Mouse (Mus musculus) adrenal gland, postnatal 4 days (tissue): Measurements from ENCODE around the gene Hoxd10. TPM values are rescaled to one million over a fixed set of nuclear protein-coding genes. Genes with fewer than 3 reads are reported as not detected.

Source experiments
- DNase-seq, 2 experiments: peaks; one replicate each; pipeline ENCODE4 v3.0.0; 2021 to 2022; ENCODE audit warnings: low spot score in 2 of 2, mixed read lengths in 2 of 2
- total RNA-seq, 2 experiments: library from RNA; stranded (reverse); gene quantifications; 2 replicates each; pipeline ENCODE4 v1.2.3; 2021

Hoxd10 gene
- total RNA-seq, 2 experiments from 2014 or later = 0.71 to 5.2 TPM

GRCm38 (mm10) chr2:74728303-74728680 is 36.6 kb downstream of the Hoxd10 start:
- DNase-seq = no peak

- DNase-seq = no peak
Measured at GRCm38 (mm10) chr2:74730331-74730730, 38.6 kb downstream of the Hoxd10 start.

- DNase-seq = no peak
Measured at GRCm38 (mm10) chr2:74731055-74731454, 39.3 kb downstream of the Hoxd10 start.

- no peak for DNase-seq
Measured at GRCm38 (mm10) chr2:74731799-74732512, 40.2 kb downstream of the Hoxd10 start.

- DNase-seq = no peak
Measured at GRCm38 (mm10) chr2:74732513-74733316, 41.0 kb downstream of the Hoxd10 start.

GRCm38 (mm10) chr2:74733317-74733661 is 41.6 kb downstream of the Hoxd10 start:
- DNase-seq = no peak

GRCm38 (mm10) chr2:74733765-74734164 is 42.0 kb downstream of the Hoxd10 start:
- DNase-seq = no peak

GRCm38 (mm10) chr2:74734451-74734850 is 42.7 kb downstream of the Hoxd10 start:
- DNase-seq = no peak

GRCm38 (mm10) chr2:74734996-74735811 is 43.5 kb downstream of the Hoxd10 start:
- no peak for DNase-seq

GRCm38 (mm10) chr2:74735851-74736687 is 44.3 kb downstream of the Hoxd10 start:
- DNase-seq = no peak

GRCm38 (mm10) chr2:74736688-74737577 is 45.2 kb downstream of the Hoxd10 start:
- no peak for DNase-seq

- no peak for DNase-seq
Measured at GRCm38 (mm10) chr2:74737578-74738070, 45.9 kb downstream of the Hoxd10 start.

- DNase-seq = no peak
Measured at GRCm38 (mm10) chr2:74738623-74739475, 47.1 kb downstream of the Hoxd10 start.

- no peak for DNase-seq
Measured at GRCm38 (mm10) chr2:74739476-74739800, 47.7 kb downstream of the Hoxd10 start.

- DNase-seq = no peak
Measured at GRCm38 (mm10) chr2:74739869-74740268, 48.1 kb downstream of the Hoxd10 start.

- no peak for DNase-seq
Measured at GRCm38 (mm10) chr2:74740311-74741091, 48.8 kb downstream of the Hoxd10 start.

GRCm38 (mm10) chr2:74741252-74741978 is 49.7 kb downstream of the Hoxd10 start:
- DNase-seq = no peak

- no peak for DNase-seq
Measured at GRCm38 (mm10) chr2:74741979-74742277, 50.2 kb downstream of the Hoxd10 start.
